Mouse (Mus musculus) MEL (cell line): ENCODE results near the gene Rrp12.

ENCODE experiments used
- CHD2 ChIP-seq: IDR thresholded peaks from 2 replicates; pipeline ENCODE4 v1.6.1; 2011; ENCODE audit warnings: low read length, improper control_type of control experiment
- CTCF ChIP-seq, 3 experiments: IDR thresholded peaks in 2 of 3; conservative IDR thresholded peaks in 1 of 3; 2 replicates each; pipeline ENCODE4 v1.5.1; 2011 to 2012; ENCODE audit warnings: low read length in 3 of 3, low read depth in 2 of 3, mild to moderate bottlenecking in 2 of 3, improper control_type of control experiment in 1 of 3, inconsistent platforms in 1 of 3, mixed read lengths in 1 of 3, moderate library complexity in 1 of 3; ENCODE audit not compliant: control insufficient read depth in 1 of 3, insufficient read depth in 1 of 3, poor library complexity in 1 of 3, severe bottlenecking in 1 of 3
- GATA1 ChIP-seq: IDR thresholded peaks from 2 replicates; pipeline ENCODE4 v1.6.1; 2011; ENCODE audit warnings: low read depth, low read length, improper control_type of control experiment
- KAT2A ChIP-seq: conservative IDR thresholded peaks from 2 replicates; pipeline ENCODE4 v1.6.1; 2012; ENCODE audit warnings: low read depth, low read length, improper control_type of control experiment, inconsistent platforms
- MAX ChIP-seq: IDR thresholded peaks from 2 replicates; pipeline ENCODE4 v1.6.1; 2011; ENCODE audit warnings: low read length, improper control_type of control experiment
- MYC ChIP-seq: IDR thresholded peaks from 2 replicates; pipeline ENCODE4 v1.6.1; 2011; ENCODE audit warnings: low read depth, mild to moderate bottlenecking, low read length, improper control_type of control experiment, moderate library complexity
- NRF1 ChIP-seq: IDR thresholded peaks from 2 replicates; pipeline ENCODE4 v1.6.1; 2014; ENCODE audit warnings: low read depth, mild to moderate bottlenecking, inconsistent platforms, low read length, improper control_type of control experiment, moderate library complexity; ENCODE audit not compliant: poor library complexity, insufficient read depth, severe bottlenecking
- POLR2AphosphoS2 ChIP-seq: IDR thresholded peaks from 2 replicates; pipeline ENCODE4 v1.6.1; 2011; ENCODE audit warnings: low read length, improper control_type of control experiment
- TAL1 ChIP-seq: IDR thresholded peaks from 2 replicates; pipeline ENCODE4 v1.6.1; 2012; ENCODE audit warnings: mild to moderate bottlenecking, inconsistent platforms, low read length, moderate library complexity, mixed read lengths
- ZC3H11A ChIP-seq: IDR thresholded peaks from 2 replicates; pipeline ENCODE4 v1.6.1; 2012; ENCODE audit warnings: low read depth, mild to moderate bottlenecking, inconsistent platforms, low read length, improper control_type of control experiment

DNA sequence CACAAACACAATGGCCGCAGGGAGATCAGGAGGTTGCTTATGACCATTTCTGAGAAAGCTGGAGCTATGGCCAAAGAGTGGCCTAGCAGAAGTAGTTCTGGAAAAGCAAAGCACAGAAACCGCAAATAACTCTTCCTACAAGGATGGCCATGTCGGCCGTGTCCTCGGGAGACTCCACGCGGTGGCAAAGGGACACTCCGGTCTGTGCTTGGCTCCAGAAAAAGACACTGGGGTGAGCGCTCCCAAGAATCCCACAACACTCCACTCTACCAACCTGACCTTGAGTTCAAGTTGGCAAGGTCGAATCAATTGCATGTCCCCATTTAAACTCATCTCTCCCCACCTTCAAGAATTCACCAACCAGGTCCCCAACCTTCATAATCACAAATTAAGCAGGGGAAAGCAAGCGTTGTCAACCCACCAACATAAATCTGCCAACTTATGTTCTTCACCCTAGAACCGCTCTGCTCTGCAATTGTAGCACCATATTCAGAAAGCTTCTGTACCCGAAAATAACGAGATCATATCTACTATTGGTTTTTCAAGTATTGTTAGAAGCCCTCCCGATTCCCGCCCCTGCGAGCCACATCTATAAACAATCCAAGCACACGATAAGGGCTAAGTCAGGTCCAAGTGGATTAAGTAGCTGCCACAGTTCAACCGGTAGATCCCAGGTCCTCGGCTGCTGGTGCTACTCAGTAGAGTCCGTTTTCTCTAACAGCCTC, 49.4 kb downstream of the Rrp12 start:
- no peak for TF ChIP-seq NRF1
- no peak for TF ChIP-seq KAT2A
- no peak; a peak in 1 of 6 replicates for TF ChIP-seq CTCF (IDR thresholded peaks at IDR 0.05 in 2 of 3, conservative IDR thresholded peaks at IDR 0.05 in 1 of 3; ENCODE audit: control insufficient read depth in 1 of 3, insufficient read depth in 1 of 3, low read depth in 2 of 3, low read length in 3 of 3, poor library complexity in 1 of 3, severe bottlenecking in 1 of 3)
- no peak for TF ChIP-seq CHD2
- TF ChIP-seq ZC3H11A, result no peak
- TF ChIP-seq TAL1, result no peak
- peak; percentile 45 for TF ChIP-seq GATA1
- TF ChIP-seq POLR2AphosphoS2, result 0 out of 2 replicates have a peak, but pooled peaks have one; percentile 38
- no peak for TF ChIP-seq MAX
- TF ChIP-seq MYC, result no peak
